Comparison of ENCODE assay signal across 8 mouse cellular contexts in the genomic region with DNA sequence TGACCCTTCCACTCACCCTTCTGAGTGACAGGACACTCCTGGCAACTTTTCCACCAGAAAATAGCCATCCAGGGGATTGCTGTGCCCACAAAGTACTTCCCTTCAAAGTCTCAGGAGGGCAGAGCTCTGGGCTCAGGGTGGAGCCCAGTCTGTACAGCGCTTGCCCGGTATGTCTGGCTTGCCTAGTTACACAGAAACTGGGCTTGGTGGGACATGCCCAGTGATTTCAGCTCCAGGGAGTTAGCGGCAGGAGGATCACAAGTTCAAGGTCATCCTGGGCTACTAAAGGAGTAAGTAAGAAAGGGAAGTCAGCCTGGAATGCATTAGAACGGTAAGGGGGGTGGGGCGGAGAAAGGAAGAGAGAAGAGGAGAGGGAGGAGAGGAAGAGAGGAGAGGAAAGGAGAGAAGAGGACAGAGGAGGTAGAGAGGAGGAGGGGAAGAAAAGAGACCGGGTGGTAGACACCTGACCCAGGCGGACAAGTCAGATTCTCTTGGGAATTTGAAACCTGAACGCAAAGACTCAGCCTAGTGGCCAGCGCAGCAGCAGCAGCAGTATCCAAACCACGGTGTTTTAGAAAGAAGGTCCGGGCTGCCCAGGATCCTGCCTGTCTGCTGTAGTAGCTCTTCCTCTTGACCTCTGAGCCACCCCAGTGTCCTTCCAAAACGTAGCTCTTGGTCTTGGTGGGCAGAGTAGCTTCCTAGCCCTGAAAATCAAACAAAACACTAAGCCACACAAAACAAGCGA. TPM values are rescaled to one million over a fixed set of nuclear protein-coding genes. Genes with fewer than 3 reads are reported as not detected.
DNase-seq lines count a peak whose midpoint lies in the region; ATAC-seq and TF ChIP-seq lines count a peak whose summit lies in the region.

No protein-coding gene starts in this region.

- peak; percentile 54 for DNase-seq in ovary, postnatal 36 days (ENCODE audit: low spot score)
- no peak for DNase-seq in ovary, postnatal 14 days (ENCODE audit: low spot score)
- DNase-seq in fibroblast of lung, adult 2 months (ENCODE audit: low read depth) = peak; percentile 44
- DNase-seq in kidney, adult 11 months = peak; percentile 69
- DNase-seq in lung, embryonic 14.5 days = peak; percentile 77
- DNase-seq in gastrocnemius, postnatal 25 days = no peak
- no peak for DNase-seq in spleen, adult 18-20 months

- H3K9ac ChIP-seq in lung, embryonic 14.5 days = peak overlapping the region; percentile 58
- H3K9ac ChIP-seq in stomach, embryonic 15.5 days = peak overlapping the region; percentile 6; the same call in 1 of the 2 replicates

- 12% methylated on average over 13 of the region's 13 CpGs for WGBS in lung, embryonic 14.5 days
- WGBS in stomach, embryonic 15.5 days = 12% methylated on average over 13 of the region's 13 CpGs

- ATAC-seq in lung, embryonic 14.5 days (ENCODE audit: insufficient read depth) = peak; percentile 79
- ATAC-seq in stomach, embryonic 15.5 days (ENCODE audit: insufficient read depth, low FRiP score, low read depth) = peak; percentile 56; the same call in 1 of the 2 replicates

- peak overlapping the region; percentile 72 for H3K27ac ChIP-seq in lung, embryonic 14.5 days (ENCODE audit: low read depth)
- peak overlapping the region; percentile 28 for H3K27ac ChIP-seq in stomach, embryonic 15.5 days

- TF ChIP-seq CTCF in lung, embryonic 14.5 days (IDR thresholded peaks at IDR 0.05; ENCODE audit: low read depth) = peak; percentile 45

- no peaks in the 10 kb centered on the region for H3K9me3 ChIP-seq in lung, embryonic 14.5 days (ENCODE audit: low read depth, low read length)
- H3K9me3 ChIP-seq in stomach, embryonic 15.5 days = no peaks in the 10 kb centered on the region

- H3K4me1 ChIP-seq in lung, embryonic 14.5 days (ENCODE audit: insufficient read depth) = 0 out of 2 replicates have a peak, but pooled peaks cover 4% of the 10 kb centered on the region
- 0 out of 2 replicates have a peak, but pooled peaks cover 3% of the 10 kb centered on the region for H3K4me1 ChIP-seq in stomach, embryonic 15.5 days

- no peaks in the 10 kb centered on the region for H3K36me3 ChIP-seq in lung, embryonic 14.5 days (ENCODE audit: insufficient read depth)
- no peaks in the 10 kb centered on the region for H3K36me3 ChIP-seq in stomach, embryonic 15.5 days

- H3K27me3 ChIP-seq in lung, embryonic 14.5 days (ENCODE audit: insufficient read depth, low read length) = no peaks in the 10 kb centered on the region
- H3K27me3 ChIP-seq in stomach, embryonic 15.5 days (replicated peaks) = no peaks in the 10 kb centered on the region

- peak overlapping the region; percentile 32 for H3K4me3 ChIP-seq in lung, embryonic 14.5 days (ENCODE audit: low read depth, low read length)
- H3K4me3 ChIP-seq in stomach, embryonic 15.5 days (replicated peaks) = peak overlapping the region; percentile 33

- peak overlapping the region; percentile 63 for H3K4me2 ChIP-seq in lung, embryonic 14.5 days
- peak overlapping the region; percentile 50 for H3K4me2 ChIP-seq in stomach, embryonic 15.5 days

RNA-seq across cellular contexts. Expression of a gene that starts 28.9 kb away (rescaled TPM):
- polyA plus RNA-seq in lung, embryonic 14.5 days (2014; fragmentation: Nextera tagmentation; extraction: Ambion mirVana) = 552 and 588 TPM in 2 replicates
- polyA plus RNA-seq in stomach, embryonic 15.5 days (2015; fragmentation: Nextera tagmentation; extraction: Ambion mirVana) = 518 and 529 TPM in 2 replicates
- total RNA-seq in gastrocnemius, postnatal 25 days (2021) = 100 to 1,000 TPM in 1 of 2 experiments, 10 to 100 TPM in 1; 99.7 to 116 TPM

RNA-seq across cellular contexts. Expression of a gene that starts 59.1 kb away (rescaled TPM):
- polyA plus RNA-seq in lung, embryonic 14.5 days (2014; fragmentation: Nextera tagmentation; extraction: Ambion mirVana) = 22.2 and 24.3 TPM in 2 replicates
- polyA plus RNA-seq in stomach, embryonic 15.5 days (2015; fragmentation: Nextera tagmentation; extraction: Ambion mirVana) = 20.9 and 24.9 TPM in 2 replicates
- 1 to 10 TPM; 6.1 to 6.4 TPM for total RNA-seq in gastrocnemius, postnatal 25 days (2021)

Comparison
In these comparisons a context has a peak if more than half of its experiments do, and no peak if none do; other contexts are left out.
1. DNase-seq: peak in ovary, postnatal 36 days (single experiment), fibroblast of lung, adult 2 months (single experiment), kidney, adult 11 months (single experiment) and lung, embryonic 14.5 days (single experiment); none in ovary, postnatal 14 days (single experiment), gastrocnemius, postnatal 25 days (single experiment) and spleen, adult 18-20 months (0 of 2).